ENCODE assay signal across 9 mouse cellular contexts in genomic region chr17:12779442-12779841, GRCm38 (mm10). TPM values are rescaled to one million over a fixed set of nuclear protein-coding genes. Genes with fewer than 3 reads are reported as not detected.
DNase-seq lines count a peak whose midpoint lies in the region; ATAC-seq lines count a peak whose summit lies in the region.
"Had no signal": no experiment of that assay in that cellular context is flagged by ENCODE, and none has a peak within 500 bp of the region (broad histone marks: within the 10 kb centered on the region; RNA-seq: fewer than 3 reads in every experiment).

No protein-coding gene starts in this region.

- H3K4me1 ChIP-seq in heart, embryonic 11.5 days (ENCODE audit: control insufficient read depth, insufficient read depth, low read length): peaks cover 49% of the 10 kb centered on the region
- peaks cover 66% of the 10 kb centered on the region for H3K4me1 ChIP-seq in heart, embryonic 12.5 days (replicated peaks)
- peaks cover 53% of the 10 kb centered on the region for H3K4me1 ChIP-seq in limb, embryonic 13.5 days
- H3K4me1 ChIP-seq in stomach, embryonic 14.5 days (ENCODE audit: control insufficient read depth, insufficient read depth, low read length): peaks cover 42% of the 10 kb centered on the region

- H3K4me3 ChIP-seq in heart, embryonic 11.5 days (ENCODE audit: low read depth, low read length): no peak overlapping the region
- H3K4me3 ChIP-seq in heart, embryonic 12.5 days: no peak overlapping the region
- no peak overlapping the region for H3K4me3 ChIP-seq in limb, embryonic 13.5 days
- H3K4me3 ChIP-seq in stomach, embryonic 14.5 days (ENCODE audit: low read depth, low read length): no peak overlapping the region

- intact Hi-C loops in heart, postnatal 25 days (cut with DNase I): loop anchor here (1.0 kb wide), 1 partner anchor 11 kb away; no protein-coding TSS in a partner anchor

- H3K27ac ChIP-seq in heart, embryonic 11.5 days (ENCODE audit: low read depth, low read length): peak overlapping the region; percentile 94
- peak overlapping the region; percentile 95 for H3K27ac ChIP-seq in heart, embryonic 12.5 days (ENCODE audit: poor library complexity, severe bottlenecking)
- peak overlapping the region; percentile 93 for H3K27ac ChIP-seq in limb, embryonic 13.5 days
- H3K27ac ChIP-seq in stomach, embryonic 14.5 days (ENCODE audit: low read length): peak overlapping the region; percentile 95

- 0 out of 2 replicates have a peak, but pooled peaks cover 2% of the 10 kb centered on the region for H3K36me3 ChIP-seq in heart, embryonic 11.5 days (ENCODE audit: control insufficient read depth, insufficient read depth, low read length)
- peaks cover 31% of the 10 kb centered on the region for H3K36me3 ChIP-seq in heart, embryonic 12.5 days
- H3K36me3 ChIP-seq in limb, embryonic 13.5 days: peaks cover 18% of the 10 kb centered on the region
- no peaks in the 10 kb centered on the region for H3K36me3 ChIP-seq in stomach, embryonic 14.5 days (ENCODE audit: control insufficient read depth, insufficient read depth, low read length)

- peak overlapping the region; percentile 53 for H3K9ac ChIP-seq in heart, embryonic 11.5 days (ENCODE audit: low read depth, low read length)
- H3K9ac ChIP-seq in heart, embryonic 12.5 days: peak overlapping the region; percentile 48
- no peak overlapping the region for H3K9ac ChIP-seq in limb, embryonic 13.5 days
- H3K9ac ChIP-seq in stomach, embryonic 14.5 days (replicated peaks; ENCODE audit: low read depth, low read length): no peak overlapping the region

- H3K4me2 ChIP-seq in heart, embryonic 11.5 days: 0 out of 2 replicates have a peak overlapping the region, but pooled peaks have one; percentile 36
- no peak overlapping the region for H3K4me2 ChIP-seq in heart, embryonic 12.5 days
- H3K4me2 ChIP-seq in limb, embryonic 13.5 days (replicated peaks): no peak overlapping the region
- H3K4me2 ChIP-seq in stomach, embryonic 14.5 days (replicated peaks; ENCODE audit: low read depth, low read length): no peak overlapping the region

- no peaks in the 10 kb centered on the region for H3K9me3 ChIP-seq in heart, embryonic 11.5 days (replicated peaks; ENCODE audit: control insufficient read depth, low read length)
- no peaks in the 10 kb centered on the region for H3K9me3 ChIP-seq in heart, embryonic 12.5 days (replicated peaks)
- H3K9me3 ChIP-seq in limb, embryonic 13.5 days: no peaks in the 10 kb centered on the region
- no peaks in the 10 kb centered on the region for H3K9me3 ChIP-seq in stomach, embryonic 14.5 days (ENCODE audit: control insufficient read depth, low read depth, low read length)

- no peak for DNase-seq in heart, postnatal 25 days (ENCODE audit: low spot score)
- no peak for DNase-seq in frontal cortex, postnatal 10 days (ENCODE audit: low spot score in 2 of 2)
- no peak for DNase-seq in cerebellum, adult 18-20 months

- H3K27me3 ChIP-seq in heart, embryonic 11.5 days (ENCODE audit: control insufficient read depth, insufficient read depth, low read length): no peaks in the 10 kb centered on the region
- H3K27me3 ChIP-seq in heart, embryonic 12.5 days (replicated peaks): no peaks in the 10 kb centered on the region
- H3K27me3 ChIP-seq in limb, embryonic 13.5 days: no peaks in the 10 kb centered on the region
- H3K27me3 ChIP-seq in stomach, embryonic 14.5 days (ENCODE audit: control insufficient read depth, insufficient read depth, low read length): no peaks in the 10 kb centered on the region
- H3K27me3 ChIP-seq: CH12.LX had no signal

- no peak for ATAC-seq in heart, embryonic 11.5 days (replicated peaks; ENCODE audit: insufficient number of reproducible peaks, low FRiP score, low TSS enrichment)
- 0 out of 2 replicates have a peak, but pooled peaks have one; percentile 17 for ATAC-seq in heart, embryonic 12.5 days (ENCODE audit: insufficient number of reproducible peaks, low FRiP score)
- no peak for ATAC-seq in limb, embryonic 13.5 days (ENCODE audit: low FRiP score, low read depth)
- no peak for ATAC-seq in stomach, embryonic 14.5 days (ENCODE audit: insufficient number of reproducible peaks, insufficient read depth, low FRiP score, low read depth)
- ATAC-seq in erythroblast, adult 5-6 weeks (replicated peaks; ENCODE audit: low FRiP score, poor library complexity, severe bottlenecking): no peak

- WGBS in heart, embryonic 11.5 days (ENCODE audit: insufficient replicate concordance): 53% methylated on average over 3 of the region's 3 CpGs
- 41% methylated on average over 3 of the region's 3 CpGs for WGBS in heart, embryonic 12.5 days
- WGBS in limb, embryonic 13.5 days: 65% methylated on average over 3 of the region's 3 CpGs
- WGBS in stomach, embryonic 14.5 days: 45% methylated on average over 3 of the region's 3 CpGs

RNA-seq across cellular contexts. Expression of gene Igf2r, which starts 10.0 kb away (rescaled TPM):
- 199 and 238 TPM in 2 replicates for polyA plus RNA-seq in heart, embryonic 11.5 days (2014; fragmentation: Nextera tagmentation; extraction: Ambion mirVana)
- total RNA-seq in heart, postnatal 25 days (2021): 100 to 1,000 TPM in 1 of 2 experiments, 10 to 100 TPM in 1; 99.0 to 108 TPM
- 293 and 312 TPM in 2 replicates for polyA plus RNA-seq in heart, embryonic 12.5 days (2016; fragmentation: Nextera tagmentation; extraction: Ambion mirVana)
- 48.7 and 51.5 TPM in 2 replicates for polyA plus RNA-seq in limb, embryonic 13.5 days (2015; fragmentation: Nextera tagmentation; extraction: Ambion mirVana)
- 46.0 and 51.7 TPM in 2 replicates for polyA plus RNA-seq in stomach, embryonic 14.5 days (2014; fragmentation: Nextera tagmentation; extraction: Ambion mirVana)
- total RNA-seq in erythroblast, adult 5-6 weeks (2015; ENCODE audit: low replicate concordance): 0.96 and 3.3 TPM in 2 replicates
- 4.9 TPM in 2 replicates for total RNA-seq in erythroblast, adult 5-6 weeks (2017; ENCODE audit: low replicate concordance)

Comparison
In these comparisons a context has a peak if more than half of its experiments do, and no peak if none do; other contexts are left out.
1. H3K9ac ChIP-seq: peak in heart, embryonic 11.5 days (single experiment) and heart, embryonic 12.5 days (single experiment); none in limb, embryonic 13.5 days (single experiment) and stomach, embryonic 14.5 days (single experiment).
2. Peak in every context shown above with its lines, with median percentiles within 50 percentile points of each other: H3K27ac ChIP-seq.